Mouse (Mus musculus) layer of hippocampus, adult 18-20 months (tissue): ENCODE results near the gene Opa3. TPM values are rescaled to one million over a fixed set of nuclear protein-coding genes. Genes with fewer than 3 reads are reported as not detected.

Experiments used
- DNase-seq, 2 experiments: peaks; one replicate each; pipeline ENCODE4 v3.0.0; 2022; ENCODE audit warnings: low spot score in 2 of 2
- long read RNA-seq: library from polyadenylated mRNA; stranded (forward); transcript quantifications from one replicate; pipeline ENCODE4 v2.0.0, GENCODE M21; 2021
- total RNA-seq, 2 experiments: library from RNA; stranded (reverse); gene quantifications; 2 replicates each; pipeline ENCODE4 v1.2.3; 2021

Gene Opa3
- total RNA-seq: 10 to 100 TPM; 41.3 to 42.6 TPM
- long read RNA-seq, transcript Opa3-201 (2 exons, 3,366 nt): major isoform, 135 of 140 reads
- long read RNA-seq, partial matches to known transcripts: 5 of 140 reads
- long read RNA-seq, other reads (novel, unspliced or antisense): 0 of 140 reads

- DNase-seq: peak; percentile 99 to 100
These were observed at the start of gene Opa3 for GRCm38 (mm10) chr7:19227883-19228792. Opa3 (plus strand) TSS chr7:19228334.

GRCm38 (mm10) chr7:19178443-19179092 lies 49.6 kb upstream of the Opa3 start:
- DNase-seq: peak; percentile 72 to 90

GRCm38 (mm10) chr7:19179173-19179572 lies 49.0 kb upstream of the Opa3 start:
- peak in 1 of 2 experiments; percentile 66 for DNase-seq

- no peak for DNase-seq
These were observed 48.2 kb upstream of the Opa3 start for GRCm38 (mm10) chr7:19179936-19180335.

- DNase-seq: no peak
These were observed 47.2 kb upstream of the Opa3 start for GRCm38 (mm10) chr7:19180862-19181429.

- no peak for DNase-seq
These were observed 43.9 kb upstream of the Opa3 start for GRCm38 (mm10) chr7:19184250-19184649.

GRCm38 (mm10) chr7:19184758-19185157 lies 43.4 kb upstream of the Opa3 start:
- DNase-seq: no peak

GRCm38 (mm10) chr7:19194676-19195075 lies 33.5 kb upstream of the Opa3 start:
- DNase-seq: no peak

- peak in 1 of 2 experiments; percentile 49 for DNase-seq
These were observed 31.5 kb upstream of the Opa3 start for GRCm38 (mm10) chr7:19196676-19197075.

- DNase-seq: no peak
These were observed 30.1 kb upstream of the Opa3 start for GRCm38 (mm10) chr7:19197985-19198384.

GRCm38 (mm10) chr7:19201660-19202059 lies 26.5 kb upstream of the Opa3 start:
- DNase-seq: no peak

- DNase-seq: no peak
These were observed 25.9 kb upstream of the Opa3 start for GRCm38 (mm10) chr7:19202065-19202850.

GRCm38 (mm10) chr7:19208201-19208910 lies 19.8 kb upstream of the Opa3 start:
- no peak for DNase-seq

GRCm38 (mm10) chr7:19208944-19209472 lies 19.1 kb upstream of the Opa3 start:
- peak in 1 of 2 experiments; percentile 75 for DNase-seq

- no peak for DNase-seq
These were observed 18.6 kb upstream of the Opa3 start for GRCm38 (mm10) chr7:19209494-19209893.

- no peak for DNase-seq
These were observed 18.1 kb upstream of the Opa3 start for GRCm38 (mm10) chr7:19210010-19210409.

- no peak for DNase-seq
These were observed 17.0 kb upstream of the Opa3 start for GRCm38 (mm10) chr7:19211041-19211675.

GRCm38 (mm10) chr7:19211996-19212755 lies 16.0 kb upstream of the Opa3 start, which contains the start of gene Gpr4:
Gpr4 (plus strand) TSS chr7:19212538.
- DNase-seq: no peak

- DNase-seq: no peak
These were observed 14.7 kb upstream of the Opa3 start for GRCm38 (mm10) chr7:19213385-19213784.
